ENCODE assay signal across 9 mouse cellular contexts in genomic region chr12:25864113-25864852, GRCm38 (mm10).
DNase-seq lines count a peak whose midpoint lies in the region; ATAC-seq and TF ChIP-seq lines count a peak whose summit lies in the region.
"Had no signal": no experiment of that assay in that cellular context is flagged by ENCODE, and none has a peak within 500 bp of the region (broad histone marks: within the 10 kb centered on the region; RNA-seq: fewer than 3 reads in every experiment).

No protein-coding gene starts in this region.

- DNase-seq in kidney, adult 2 months = peak; percentile 32
- peak; percentile 31 for DNase-seq in ES-CJ7 (ENCODE audit: low read depth, low spot score)
- DNase-seq in c-Kit-positive CD71-negative TER-119-negative erythroid progenitor cells, embryonic 14.5 days (ENCODE audit: low read depth) = peak; percentile 7
- peak; percentile 13 to 52 for DNase-seq in heart, postnatal 14 days
- DNase-seq in lung, adult 18-20 months = peak; percentile 33 to 38
- DNase-seq in stomach, postnatal 0 days (ENCODE audit: low spot score) = no peak

- WGBS in kidney, adult 2 months = 77% methylated on average over 7 of the region's 7 CpGs
- WGBS in kidney, embryonic 15.5 days = 71% methylated on average over 7 of the region's 7 CpGs
- WGBS in stomach, postnatal 0 days = 71% methylated on average over 7 of the region's 7 CpGs
- 76% methylated on average over 7 of the region's 7 CpGs for WGBS in midbrain, embryonic 16.5 days

- H3K9me3 ChIP-seq in kidney, embryonic 15.5 days (replicated peaks) = no peaks in the 10 kb centered on the region
- no peaks in the 10 kb centered on the region for H3K9me3 ChIP-seq in stomach, postnatal 0 days (ENCODE audit: control insufficient read depth, low read length)
- H3K9me3 ChIP-seq in midbrain, embryonic 16.5 days (replicated peaks; ENCODE audit: control insufficient read depth, low read length, poor library complexity, severe bottlenecking) = no peaks in the 10 kb centered on the region
- H3K9me3 ChIP-seq: limb, embryonic 12.5 days had no signal

- TF ChIP-seq CTCF in kidney, adult 2 months (conservative IDR thresholded peaks at IDR 0.05; ENCODE audit: insufficient read depth, insufficient read length, low read depth, low read length) = peak; percentile 38; the same call in 1 of the 2 replicates
- TF ChIP-seq CTCF in stomach, postnatal 0 days (IDR thresholded peaks at IDR 0.05; ENCODE audit: low read depth) = peak; percentile 67

- H3K4me1 ChIP-seq in kidney, adult 2 months (ENCODE audit: control insufficient read depth, insufficient read depth, low read length) = no peaks in the 10 kb centered on the region
- H3K4me1 ChIP-seq in kidney, embryonic 15.5 days = no peaks in the 10 kb centered on the region
- H3K4me1 ChIP-seq in stomach, postnatal 0 days (replicated peaks; ENCODE audit: control insufficient read depth, insufficient read depth) = no peaks in the 10 kb centered on the region
- no peaks in the 10 kb centered on the region for H3K4me1 ChIP-seq in midbrain, embryonic 16.5 days (ENCODE audit: control insufficient read depth, insufficient read depth, low read length)
- H3K4me1 ChIP-seq: limb, embryonic 12.5 days had no signal

- no peaks in the 10 kb centered on the region for H3K36me3 ChIP-seq in kidney, adult 2 months (ENCODE audit: control insufficient read depth, insufficient read depth, low read length)
- no peaks in the 10 kb centered on the region for H3K36me3 ChIP-seq in kidney, embryonic 15.5 days
- H3K36me3 ChIP-seq in stomach, postnatal 0 days (ENCODE audit: control insufficient read depth, insufficient read depth, low read length) = no peaks in the 10 kb centered on the region
- no peaks in the 10 kb centered on the region for H3K36me3 ChIP-seq in midbrain, embryonic 16.5 days (ENCODE audit: control insufficient read depth, insufficient read depth, low read length)
- H3K36me3 ChIP-seq: limb, embryonic 12.5 days had no signal

- no peak for TF ChIP-seq POLR2A in kidney, adult 2 months (IDR thresholded peaks at IDR 0.05; ENCODE audit: low read depth, low read length)

- no peak overlapping the region for H3K27ac ChIP-seq in kidney, adult 2 months (ENCODE audit: insufficient read depth, low read depth, low read length)
- no peak overlapping the region for H3K27ac ChIP-seq in kidney, embryonic 15.5 days
- no peak overlapping the region for H3K27ac ChIP-seq in stomach, postnatal 0 days (replicated peaks)
- H3K27ac ChIP-seq in midbrain, embryonic 16.5 days (ENCODE audit: low read length) = no peak overlapping the region
- H3K27ac ChIP-seq: limb, embryonic 12.5 days had no signal

- no peak overlapping the region for H3K4me2 ChIP-seq in kidney, embryonic 15.5 days
- H3K4me2 ChIP-seq in stomach, postnatal 0 days (replicated peaks; ENCODE audit: low read depth) = no peak overlapping the region
- no peak overlapping the region for H3K4me2 ChIP-seq in midbrain, embryonic 16.5 days (ENCODE audit: low read length)
- H3K4me2 ChIP-seq: limb, embryonic 12.5 days had no signal

- intact Hi-C loops in heart, postnatal 14 days (cut with DNase I) = loop anchor here (2.0 to 10.0 kb wide), 3 partner anchors 211 to 772 kb away; no protein-coding TSS in a partner anchor

- no peak for ATAC-seq in kidney, embryonic 15.5 days (replicated peaks; ENCODE audit: low FRiP score)
- no peak for ATAC-seq in stomach, postnatal 0 days (ENCODE audit: low FRiP score, low TSS enrichment)
- ATAC-seq in midbrain, embryonic 16.5 days = no peak

- H3K4me3 ChIP-seq in kidney, adult 2 months (ENCODE audit: insufficient read depth, low read depth, low read length) = no peak overlapping the region
- no peak overlapping the region for H3K4me3 ChIP-seq in kidney, embryonic 15.5 days (replicated peaks)
- H3K4me3 ChIP-seq in stomach, postnatal 0 days (ENCODE audit: low read depth, low read length) = no peak overlapping the region
- H3K4me3 ChIP-seq in midbrain, embryonic 16.5 days (ENCODE audit: low read depth, low read length) = no peak overlapping the region
- H3K4me3 ChIP-seq: limb, embryonic 12.5 days had no signal

- no peaks in the 10 kb centered on the region for H3K27me3 ChIP-seq in kidney, adult 2 months (replicated peaks; ENCODE audit: control insufficient read depth, insufficient read depth, low read length)
- H3K27me3 ChIP-seq in kidney, embryonic 15.5 days = no peaks in the 10 kb centered on the region
- no peaks in the 10 kb centered on the region for H3K27me3 ChIP-seq in stomach, postnatal 0 days (ENCODE audit: control insufficient read depth, insufficient read depth, low read length)
- no peaks in the 10 kb centered on the region for H3K27me3 ChIP-seq in midbrain, embryonic 16.5 days (ENCODE audit: control insufficient read depth, insufficient read depth, low read depth, low read length)
- H3K27me3 ChIP-seq: limb, embryonic 12.5 days had no signal

- no peak overlapping the region for H3K9ac ChIP-seq in kidney, embryonic 15.5 days
- H3K9ac ChIP-seq in stomach, postnatal 0 days (ENCODE audit: low read length) = no peak overlapping the region
- H3K9ac ChIP-seq in midbrain, embryonic 16.5 days (ENCODE audit: low read depth, low read length) = no peak overlapping the region
- H3K9ac ChIP-seq: limb, embryonic 12.5 days had no signal

- no peak for TF ChIP-seq EP300 in stomach, postnatal 0 days (optimal IDR thresholded peaks at IDR 0.05)
